Mouse (Mus musculus) effector memory CD4-positive, alpha-beta T cell, adult 7 months (primary cell): ENCODE measurements around the gene Csta1. TPM values are rescaled to one million over a fixed set of nuclear protein-coding genes. Genes with fewer than 3 reads are reported as not detected.

Experiments
- polyA plus RNA-seq: library from polyadenylated mRNA; unstranded; fragments of 100-300 nt; shearing (Covaris generic); gene quantifications from one replicate; pipeline ENCODE4 v1.2.1, GENCODE M21; 2017

The Csta1 gene
- polyA plus RNA-seq = not detected

DNA sequence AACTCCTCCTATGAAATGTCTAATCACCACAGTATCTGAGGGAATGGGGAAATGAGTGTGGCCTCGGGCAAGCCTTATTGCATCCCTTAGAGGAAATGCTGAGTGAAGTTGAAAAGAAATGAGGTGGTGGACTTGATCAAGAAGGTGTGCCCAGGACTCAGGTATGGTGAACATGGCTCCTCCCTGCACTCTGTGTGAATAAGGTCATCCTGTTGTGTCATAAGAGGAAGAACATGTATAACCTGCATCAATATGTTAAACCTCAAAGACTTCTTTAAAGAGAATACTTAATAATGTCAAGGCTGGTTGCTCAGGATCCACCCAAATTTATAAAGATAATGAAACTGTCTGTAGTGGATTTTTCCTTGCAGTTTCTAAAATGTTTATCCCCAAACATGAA lies at the start of gene Csta1:
Gene Csta1, minus strand, starts transcription at position 101 of the 400 bp plus-strand sequence.

GRCm38 (mm10) chr16:36156402-36156975 lies 25.4 kb upstream of the Csta1 start, which contains the start of gene Stfa2l1:
Stfa2l1 (plus strand) TSS chr16:36156811.

DNA sequence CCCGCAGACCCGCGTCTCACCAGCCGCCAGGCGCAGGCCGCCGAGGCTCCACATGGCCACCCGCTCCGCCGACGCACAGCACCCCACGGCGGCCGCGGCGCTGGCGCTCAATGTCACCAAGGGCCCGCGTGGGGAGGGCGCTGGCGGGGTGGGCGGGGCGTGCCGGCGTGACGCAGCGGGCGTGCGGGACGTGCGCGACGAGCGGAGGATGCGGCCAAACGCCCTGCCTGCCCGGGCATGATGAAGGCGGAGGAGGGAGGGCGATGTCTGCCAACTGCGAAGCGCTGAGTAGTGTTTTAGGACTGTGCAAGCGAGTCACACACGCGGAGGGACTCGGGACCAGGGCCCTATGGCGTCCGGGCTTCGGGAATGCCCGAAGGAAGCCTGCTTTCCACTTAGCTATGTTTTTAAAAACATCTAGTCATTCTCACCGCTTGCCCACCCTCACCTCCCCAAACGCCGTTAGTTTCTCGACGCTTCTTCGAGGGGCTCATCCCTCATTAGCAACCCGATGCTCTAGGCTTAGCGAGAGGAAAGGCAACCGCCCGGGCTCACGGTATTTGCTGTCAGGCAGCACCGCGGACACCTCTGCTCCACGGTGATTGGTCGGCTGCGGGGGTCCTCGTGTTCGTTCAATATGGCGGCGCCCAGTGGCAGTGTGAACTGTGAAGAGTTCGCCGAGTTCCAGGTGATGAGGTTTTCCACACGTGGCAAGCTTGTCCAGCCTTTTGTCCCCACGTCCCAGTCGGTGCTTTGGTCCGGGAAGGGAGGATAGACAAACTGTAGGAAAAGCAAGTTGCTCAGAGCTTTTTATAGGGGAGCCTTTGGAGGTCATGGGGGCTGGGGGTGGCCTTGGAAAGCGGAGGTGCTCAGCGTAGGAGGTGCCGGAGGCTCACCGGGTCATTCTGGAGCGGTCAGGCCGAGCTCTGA lies 59.3 kb downstream of the Csta1 start, which contains the start of the genes Fam162a and Ccdc58:
Gene Fam162a, minus strand, starts transcription at position 145 of the 930 bp plus-strand sequence.
Gene Ccdc58, plus strand, starts transcription at position 236 of the 930 bp plus-strand sequence.

Other genes with a start within 250 kb of the Csta1 start
- gene Parp9, start 192.8 kb downstream of the Csta1 start, polyA plus RNA-seq = 36.1 TPM
- gene Dtx3l, start 192.1 kb downstream of the Csta1 start, polyA plus RNA-seq = 21.9 TPM
- 194 TPM for gene Kpna1, start 152.5 kb downstream of the Csta1 start, polyA plus RNA-seq
- 2.9 TPM for gene Wdr5b, start 90.1 kb downstream of the Csta1 start, polyA plus RNA-seq
- 63.6 TPM for gene Fam162a, start 59.6 kb downstream of the Csta1 start, polyA plus RNA-seq
- gene Ccdc58, start 59.6 kb downstream of the Csta1 start, polyA plus RNA-seq = 29.6 TPM
- not detected for gene Stfa2l1, start 25.6 kb upstream of the Csta1 start, polyA plus RNA-seq
- not detected for gene Gm5483, start 53.0 kb upstream of the Csta1 start, polyA plus RNA-seq
- not detected for gene Gm5416, start 79.2 kb upstream of the Csta1 start, polyA plus RNA-seq
- not detected for gene 2010005H15Rik, start 90.2 kb upstream of the Csta1 start, polyA plus RNA-seq
- not detected for gene Stfa1, start 145.7 kb upstream of the Csta1 start, polyA plus RNA-seq
- gene BC117090, start 203.1 kb upstream of the Csta1 start, polyA plus RNA-seq = not detected
- not detected for gene BC100530, start 236.5 kb upstream of the Csta1 start, polyA plus RNA-seq